Mouse (Mus musculus): ENCODE data around the gene Hs6st1. TPM values are rescaled to one million over a fixed set of nuclear protein-coding genes. Genes with fewer than 3 reads are reported as not detected.

The Hs6st1 gene
- polyA plus RNA-seq, 1 experiment: 66.6 TPM

DNA sequence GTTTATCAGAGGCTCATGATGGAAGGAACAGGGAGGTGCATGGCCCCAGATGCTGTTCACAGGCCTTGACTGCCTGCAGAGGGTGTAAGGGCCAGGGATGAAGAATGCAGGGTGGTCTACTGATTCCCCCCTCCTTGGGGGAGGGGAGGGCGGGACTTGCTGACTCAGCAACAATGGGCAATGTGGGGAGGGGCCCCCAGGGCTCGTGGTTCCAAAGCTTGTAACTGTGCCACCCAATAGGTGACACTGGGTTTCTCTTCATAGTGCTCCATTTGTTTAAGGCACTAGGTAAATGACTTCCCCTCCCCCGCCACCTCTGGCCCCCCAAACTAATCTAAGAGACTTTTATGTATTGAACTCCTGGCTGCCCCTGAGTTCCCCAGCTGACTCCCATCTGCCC, 2.5 kb downstream of the Hs6st1 start:
- H3K4me3 ChIP-seq: peak overlapping the region; percentile 98
- peaks cover 73% of the 10 kb centered on the region for H3K79me2 ChIP-seq (ENCODE audit: control insufficient read depth, insufficient read depth)
- peaks cover 5% of the 10 kb centered on the region for H3K36me3 ChIP-seq (ENCODE audit: control insufficient read depth, insufficient read depth)
- H3K4me2 ChIP-seq (ENCODE audit: low read depth): peak overlapping the region; percentile 94
- no peak for TF ChIP-seq TCF3 (IDR thresholded peaks at IDR 0.05; ENCODE audit: insufficient read length, low read depth)
- H3ac ChIP-seq (ENCODE audit: control insufficient read depth, insufficient read length): no peak overlapping the region
- no peaks in the 10 kb centered on the region for H3K27me3 ChIP-seq (ENCODE audit: control insufficient read depth, insufficient read depth, insufficient read length)

DNA sequence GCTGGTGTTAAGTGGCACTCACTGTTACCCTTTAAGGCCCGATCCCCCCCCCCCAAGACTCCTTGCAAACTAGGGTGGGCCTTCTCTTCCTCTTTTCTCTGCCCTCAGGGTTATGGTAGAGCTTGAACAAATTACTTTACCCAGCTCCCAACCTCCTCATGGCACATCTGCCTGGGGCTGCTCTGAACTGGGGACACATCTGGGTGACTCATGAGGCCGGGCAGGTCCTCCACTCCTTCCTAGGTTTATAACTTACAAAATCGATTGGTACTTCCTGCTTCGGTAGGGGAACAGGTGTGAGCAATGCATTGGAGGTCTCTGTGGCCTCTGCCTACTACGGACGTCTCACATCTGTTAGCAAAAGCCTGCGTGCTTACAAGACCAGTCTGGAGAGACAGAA, 3.0 kb downstream of the Hs6st1 start:
- H3ac ChIP-seq (ENCODE audit: control insufficient read depth, insufficient read length): no peak overlapping the region
- peak overlapping the region; percentile 94 for H3K4me2 ChIP-seq (ENCODE audit: low read depth)
- H3K4me3 ChIP-seq: peak overlapping the region; percentile 98
- H3K79me2 ChIP-seq (ENCODE audit: control insufficient read depth, insufficient read depth): peaks cover 77% of the 10 kb centered on the region
- TF ChIP-seq TCF12 (IDR thresholded peaks at IDR 0.05; ENCODE audit: insufficient read depth, poor library complexity, severe bottlenecking) (no peak), MAX (IDR thresholded peaks at IDR 0.05; ENCODE audit: low read depth) (no peak), E2F4 (IDR thresholded peaks at IDR 0.05; ENCODE audit: insufficient read depth) (no peak), MYOD1 (IDR thresholded peaks at IDR 0.05; ENCODE audit: control insufficient read depth in 1 of 3, insufficient read length in 2 of 3, low read depth in 2 of 3) (no peak), REST (IDR thresholded peaks at IDR 0.05; ENCODE audit: insufficient read depth, insufficient read length) (no peak), POLR2AphosphoS2 (IDR thresholded peaks at IDR 0.05; ENCODE audit: insufficient read length, low read depth) (no peak), TCF3 (IDR thresholded peaks at IDR 0.05; ENCODE audit: insufficient read length, low read depth) (no peak), USF1 (IDR thresholded peaks at IDR 0.05; ENCODE audit: low read depth) (no peak), CEBPB (IDR thresholded peaks at IDR 0.05; ENCODE audit: insufficient read depth, poor library complexity, severe bottlenecking) (no peak)
- H3K36me3 ChIP-seq (ENCODE audit: control insufficient read depth, insufficient read depth): peaks cover 5% of the 10 kb centered on the region
- H3K27me3 ChIP-seq (ENCODE audit: control insufficient read depth, insufficient read depth, insufficient read length): no peaks in the 10 kb centered on the region

GRCm38 (mm10) chr1:36071611-36072010, 3.4 kb downstream of the Hs6st1 start:
- no peaks in the 10 kb centered on the region for H3K27me3 ChIP-seq (ENCODE audit: control insufficient read depth, insufficient read depth, insufficient read length)
- H3K79me2 ChIP-seq (ENCODE audit: control insufficient read depth, insufficient read depth): peaks cover 81% of the 10 kb centered on the region

DNA sequence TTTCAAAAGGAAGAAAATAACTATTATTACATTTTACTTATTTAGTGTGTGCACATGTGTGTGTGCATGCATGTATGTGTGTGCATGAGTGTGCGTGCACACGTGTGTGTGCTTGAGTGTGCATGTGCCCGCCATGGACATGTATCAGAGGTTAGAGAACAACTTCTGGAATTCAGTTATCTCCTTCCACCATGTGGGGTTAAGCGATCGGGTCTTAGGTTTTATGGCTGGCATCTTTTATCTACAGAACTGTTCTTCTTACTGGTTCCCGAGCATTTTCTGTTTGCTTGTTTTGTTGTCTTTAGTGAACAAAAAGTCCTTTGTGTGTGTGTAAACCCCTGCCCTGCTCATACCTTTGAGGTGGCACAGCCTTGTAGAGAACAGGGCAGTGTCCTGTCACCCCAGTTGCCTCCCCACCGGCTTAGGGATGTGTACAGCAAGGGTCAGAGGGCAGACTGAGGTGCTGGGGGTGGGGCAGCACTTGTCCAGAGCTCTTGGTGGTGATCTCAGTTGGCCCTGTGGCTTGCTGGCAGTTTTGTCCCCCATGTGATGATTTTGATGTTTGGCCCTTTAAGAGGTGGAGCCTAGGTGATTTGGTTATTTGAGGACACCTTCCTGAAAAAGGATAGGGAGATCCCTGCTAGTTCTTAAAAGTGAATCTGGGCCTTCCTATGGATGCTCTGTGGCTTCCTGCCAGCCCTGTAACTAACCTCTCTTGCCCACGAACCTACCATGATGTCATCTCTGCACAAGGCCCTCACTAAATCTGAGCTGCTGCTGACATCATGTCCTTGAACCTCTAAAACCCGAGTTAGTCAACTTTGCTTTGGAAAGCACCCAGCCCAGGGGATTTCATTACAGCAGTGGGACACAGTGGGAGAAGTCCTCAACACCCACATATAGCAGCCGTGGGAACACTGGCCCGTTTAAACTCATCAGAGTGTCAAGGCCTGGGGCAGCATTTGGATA, 4.7 kb downstream of the Hs6st1 start:
- TF ChIP-seq CEBPB (IDR thresholded peaks at IDR 0.05; ENCODE audit: insufficient read depth, poor library complexity, severe bottlenecking): 0 out of 2 replicates have a peak, but pooled peaks have one; percentile 14
- peak in 1 of 3 experiments; percentile 4 for TF ChIP-seq MYOD1 (IDR thresholded peaks at IDR 0.05; ENCODE audit: control insufficient read depth in 1 of 3, insufficient read length in 2 of 3, low read depth in 2 of 3)
- no peak for TF ChIP-seq MYOG (IDR thresholded peaks at IDR 0.05; ENCODE audit: control insufficient read depth in 1 of 3, insufficient read depth in 1 of 3, insufficient read length in 2 of 3, low read depth in 2 of 3)
- peaks cover 94% of the 10 kb centered on the region for H3K79me2 ChIP-seq (ENCODE audit: control insufficient read depth, insufficient read depth)
- peak overlapping the region; percentile 94 for H3K4me2 ChIP-seq (ENCODE audit: low read depth)
- H3K36me3 ChIP-seq (ENCODE audit: control insufficient read depth, insufficient read depth): peaks cover 5% of the 10 kb centered on the region
- H3ac ChIP-seq (ENCODE audit: control insufficient read depth, insufficient read length): no peak overlapping the region
- no peak overlapping the region for H3K4me3 ChIP-seq
- H3K27me3 ChIP-seq (ENCODE audit: control insufficient read depth, insufficient read depth, insufficient read length): no peaks in the 10 kb centered on the region

More at GRCm38 (mm10) chr1:36071611-36072010, 3.4 kb downstream of the Hs6st1 start:
- TF ChIP-seq USF1 (IDR thresholded peaks at IDR 0.05; ENCODE audit: low read depth) (no peak), CEBPB (IDR thresholded peaks at IDR 0.05; ENCODE audit: insufficient read depth, poor library complexity, severe bottlenecking) (no peak), POLR2AphosphoS2 (IDR thresholded peaks at IDR 0.05; ENCODE audit: insufficient read length, low read depth) (no peak), MYOG (IDR thresholded peaks at IDR 0.05; ENCODE audit: control insufficient read depth in 1 of 3, insufficient read depth in 1 of 3, insufficient read length in 2 of 3, low read depth in 2 of 3) (no peak), SRF (IDR thresholded peaks at IDR 0.05; ENCODE audit: control insufficient read depth, insufficient read length, low read depth) (no peak), TCF12 (IDR thresholded peaks at IDR 0.05; ENCODE audit: insufficient read depth, poor library complexity, severe bottlenecking) (no peak), MAX (IDR thresholded peaks at IDR 0.05; ENCODE audit: low read depth) (no peak), POLR2A (IDR thresholded peaks at IDR 0.05; ENCODE audit: insufficient read length, low read depth) (no peak), TCF3 (IDR thresholded peaks at IDR 0.05; ENCODE audit: insufficient read length, low read depth) (no peak), REST (IDR thresholded peaks at IDR 0.05; ENCODE audit: insufficient read depth, insufficient read length) (no peak), MYOD1 (IDR thresholded peaks at IDR 0.05; ENCODE audit: control insufficient read depth in 1 of 3, insufficient read length in 2 of 3, low read depth in 2 of 3) (no peak), E2F4 (IDR thresholded peaks at IDR 0.05; ENCODE audit: insufficient read depth) (no peak)
- peaks cover 5% of the 10 kb centered on the region for H3K36me3 ChIP-seq (ENCODE audit: control insufficient read depth, insufficient read depth)
- H3K4me3 ChIP-seq: peak overlapping the region; percentile 98
- H3K4me2 ChIP-seq (ENCODE audit: low read depth): peak overlapping the region; percentile 94
- no peak overlapping the region for H3ac ChIP-seq (ENCODE audit: control insufficient read depth, insufficient read length)

DNA sequence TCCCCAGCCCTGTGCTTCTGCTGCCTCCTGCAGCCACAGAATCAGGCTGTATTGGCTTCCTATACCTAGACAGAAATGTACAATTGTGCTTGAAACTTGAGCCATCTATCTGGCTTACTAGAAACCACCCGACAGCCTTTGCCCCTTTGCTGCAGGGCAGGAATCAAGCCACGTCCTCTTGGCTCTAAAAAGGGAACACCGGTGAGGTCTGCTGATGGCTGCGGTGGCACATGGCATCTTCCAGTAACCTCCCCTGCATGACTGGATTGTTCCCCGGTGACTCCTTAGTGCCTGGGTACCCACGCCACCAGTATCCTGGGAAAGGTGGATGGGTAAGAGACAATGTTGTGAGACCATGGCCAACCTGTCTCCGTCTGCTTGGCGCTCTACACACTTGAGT, 5.4 kb downstream of the Hs6st1 start:
- no peaks in the 10 kb centered on the region for H3K27me3 ChIP-seq (ENCODE audit: control insufficient read depth, insufficient read depth, insufficient read length)
- no peak overlapping the region for H3K4me3 ChIP-seq
- no peak for TF ChIP-seq SRF (IDR thresholded peaks at IDR 0.05; ENCODE audit: control insufficient read depth, insufficient read length, low read depth)
- TF ChIP-seq TCF12 (IDR thresholded peaks at IDR 0.05; ENCODE audit: insufficient read depth, poor library complexity, severe bottlenecking): no peak
- TF ChIP-seq POLR2A (IDR thresholded peaks at IDR 0.05; ENCODE audit: insufficient read length, low read depth): no peak
- TF ChIP-seq POLR2AphosphoS2 (IDR thresholded peaks at IDR 0.05; ENCODE audit: insufficient read length, low read depth): no peak
- TF ChIP-seq MYOG (IDR thresholded peaks at IDR 0.05; ENCODE audit: control insufficient read depth in 1 of 3, insufficient read depth in 1 of 3, insufficient read length in 2 of 3, low read depth in 2 of 3): no peak
- no peak for TF ChIP-seq MAX (IDR thresholded peaks at IDR 0.05; ENCODE audit: low read depth)
- TF ChIP-seq REST (IDR thresholded peaks at IDR 0.05; ENCODE audit: insufficient read depth, insufficient read length): no peak
- no peak for TF ChIP-seq USF1 (IDR thresholded peaks at IDR 0.05; ENCODE audit: low read depth)
- TF ChIP-seq TCF3 (IDR thresholded peaks at IDR 0.05; ENCODE audit: insufficient read length, low read depth): no peak
- H3K79me2 ChIP-seq (ENCODE audit: control insufficient read depth, insufficient read depth): peaks cover 99% of the 10 kb centered on the region
- peak overlapping the region; percentile 94 for H3K4me2 ChIP-seq (ENCODE audit: low read depth)
- H3ac ChIP-seq (ENCODE audit: control insufficient read depth, insufficient read length): no peak overlapping the region
- H3K36me3 ChIP-seq (ENCODE audit: control insufficient read depth, insufficient read depth): peaks cover 5% of the 10 kb centered on the region

Measured in myocyte (in vitro differentiated cells).